Mouse (Mus musculus): ENCODE results near the gene Mpzl2. TPM values are rescaled to one million over a fixed set of nuclear protein-coding genes. Genes with fewer than 3 reads are reported as not detected.

Mpzl2 gene
- total and polyA plus RNA-seq, 3 experiments: 0.08 to 0.39 TPM; not detected in 1

DNA sequence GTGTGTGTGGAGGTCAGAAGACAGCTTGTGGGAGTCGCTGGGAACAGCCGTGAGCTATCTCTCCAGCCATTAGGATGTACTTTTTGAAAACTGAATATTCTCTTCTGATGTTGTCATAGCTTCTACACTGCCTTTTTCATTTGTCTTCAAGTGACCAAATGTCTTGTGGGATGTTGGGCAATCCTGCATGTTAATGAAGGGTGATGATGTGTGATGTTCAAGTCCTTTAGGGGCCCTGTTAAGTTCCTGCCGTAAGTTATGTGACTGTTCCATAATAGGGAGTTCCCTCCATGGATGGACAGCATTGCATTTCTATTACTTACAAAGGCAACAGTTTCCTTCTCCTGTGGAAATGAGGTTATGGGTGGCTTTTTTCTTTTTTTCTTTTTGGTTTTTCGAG lies 27.1 kb downstream of the Mpzl2 start:
- no peak for DNase-seq (ENCODE audit: low read depth, low spot score)
- Histone ChIP-seq H3K79me2 (ENCODE audit: control insufficient read depth, insufficient read depth, low read length, poor library complexity) (no peaks in the 10 kb centered on the region), H3K9ac (ENCODE audit: control insufficient read depth, low read depth, low read length, poor library complexity, severe bottlenecking) (no peak overlapping the region), H3K4me3 (ENCODE audit: control insufficient read depth in 1 of 2, insufficient read depth in 1 of 2, low read depth in 2 of 2, low read length in 2 of 2) (no peak overlapping the region), H3K36me3 (ENCODE audit: control insufficient read depth in 1 of 2, insufficient read depth in 2 of 2, low read length in 2 of 2) (no peaks in the 10 kb centered on the region), H3K4me1 (ENCODE audit: control insufficient read depth in 1 of 2, insufficient read depth in 2 of 2, low read length in 2 of 2) (no peaks in the 10 kb centered on the region), H3K9me3 (replicated peaks; ENCODE audit: insufficient read depth, low read length) (no peaks in the 10 kb centered on the region), H3K27ac (ENCODE audit: control insufficient read depth, low read depth, low read length) (no peak overlapping the region), H3K27me3 (ENCODE audit: control insufficient read depth in 1 of 2, insufficient read depth in 2 of 2, low read length in 2 of 2) (peaks cover 27 to 29% of the 10 kb centered on the region in 2 experiments)
- no peak for TF ChIP-seq SIN3A (IDR thresholded peaks at IDR 0.05; ENCODE audit: low read length)
- no peak for TF ChIP-seq GATA1 (IDR thresholded peaks at IDR 0.05; ENCODE audit: low read depth, low read length)
- TF ChIP-seq ZKSCAN1 (IDR thresholded peaks at IDR 0.05; ENCODE audit: low read depth, low read length): no peak
- no peak for TF ChIP-seq TAL1 (IDR thresholded peaks at IDR 0.05; ENCODE audit: low read length)
- TF ChIP-seq KAT2A (conservative IDR thresholded peaks at IDR 0.05; ENCODE audit: low read depth, low read length): no peak
- TF ChIP-seq MAX (IDR thresholded peaks at IDR 0.05; ENCODE audit: low read length): no peak
- TF ChIP-seq SMC3 (IDR thresholded peaks at IDR 0.05; ENCODE audit: low read depth, low read length): no peak

DNA sequence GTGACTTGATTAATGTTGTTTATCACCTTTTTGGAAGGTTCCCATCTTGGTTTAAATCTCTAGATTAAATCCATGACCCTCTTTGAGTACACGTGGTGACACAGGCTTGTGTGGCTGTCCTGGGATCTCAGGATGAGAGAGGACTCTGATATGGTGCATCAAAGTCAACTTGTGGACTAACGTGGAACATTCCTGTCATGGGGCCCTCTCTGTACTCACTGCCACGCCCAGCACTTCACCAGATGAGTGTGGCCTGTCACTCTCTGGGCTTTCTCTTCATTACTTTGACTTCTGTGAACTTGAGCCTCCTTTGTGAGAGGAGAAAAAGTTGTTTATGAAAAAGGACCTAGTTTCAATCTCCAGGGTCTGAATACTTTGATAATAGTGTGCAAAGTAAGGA lies 32.2 kb downstream of the Mpzl2 start:
- Histone ChIP-seq H3K9ac (ENCODE audit: control insufficient read depth, low read depth, low read length, poor library complexity, severe bottlenecking) (no peak overlapping the region), H3K27me3 (ENCODE audit: control insufficient read depth in 1 of 2, insufficient read depth in 2 of 2, low read length in 2 of 2) (peaks cover 22 to 32% of the 10 kb centered on the region in 2 experiments), H3K4me3 (ENCODE audit: control insufficient read depth in 1 of 2, insufficient read depth in 1 of 2, low read depth in 2 of 2, low read length in 2 of 2) (no peak overlapping the region), H3K36me3 (ENCODE audit: control insufficient read depth in 1 of 2, insufficient read depth in 2 of 2, low read length in 2 of 2) (no peaks in the 10 kb centered on the region), H3K9me3 (replicated peaks; ENCODE audit: insufficient read depth, low read length) (no peaks in the 10 kb centered on the region), H3K4me1 (ENCODE audit: control insufficient read depth in 1 of 2, insufficient read depth in 2 of 2, low read length in 2 of 2) (no peaks in the 10 kb centered on the region), H3K79me2 (ENCODE audit: control insufficient read depth, insufficient read depth, low read length, poor library complexity) (no peaks in the 10 kb centered on the region), H3K27ac (ENCODE audit: control insufficient read depth, low read depth, low read length) (no peak overlapping the region)
- TF ChIP-seq GATA1 (IDR thresholded peaks at IDR 0.05; ENCODE audit: low read depth, low read length): no peak
- TF ChIP-seq POLR2AphosphoS2 (IDR thresholded peaks at IDR 0.05; ENCODE audit: low read length): no peak
- no peak for TF ChIP-seq USF2 (IDR thresholded peaks at IDR 0.05; ENCODE audit: borderline replicate concordance in 1 of 2, insufficient read depth in 1 of 2, low read depth in 1 of 2, low read length in 2 of 2)
- TF ChIP-seq TBP (IDR thresholded peaks at IDR 0.05; ENCODE audit: low read depth, low read length): no peak
- no peak for TF ChIP-seq TAL1 (IDR thresholded peaks at IDR 0.05; ENCODE audit: low read length)
- TF ChIP-seq CHD2 (IDR thresholded peaks at IDR 0.05; ENCODE audit: low read length): no peak
- no peak for TF ChIP-seq ELF1 (IDR thresholded peaks at IDR 0.05; ENCODE audit: low read depth, low read length)
- no peak for TF ChIP-seq SMC3 (IDR thresholded peaks at IDR 0.05; ENCODE audit: low read depth, low read length)
- no peak for TF ChIP-seq ZNF384 (IDR thresholded peaks at IDR 0.05; ENCODE audit: low read depth, low read length)
- TF ChIP-seq ZMIZ1 (IDR thresholded peaks at IDR 0.05; ENCODE audit: low read depth, low read length): no peak
- no peak for TF ChIP-seq JUND (IDR thresholded peaks at IDR 0.05; ENCODE audit: low read depth, low read length)
- no peak for TF ChIP-seq MYC (IDR thresholded peaks at IDR 0.05; ENCODE audit: low read depth, low read length)
- DNase-seq (ENCODE audit: low read depth, low spot score): no peak

DNA sequence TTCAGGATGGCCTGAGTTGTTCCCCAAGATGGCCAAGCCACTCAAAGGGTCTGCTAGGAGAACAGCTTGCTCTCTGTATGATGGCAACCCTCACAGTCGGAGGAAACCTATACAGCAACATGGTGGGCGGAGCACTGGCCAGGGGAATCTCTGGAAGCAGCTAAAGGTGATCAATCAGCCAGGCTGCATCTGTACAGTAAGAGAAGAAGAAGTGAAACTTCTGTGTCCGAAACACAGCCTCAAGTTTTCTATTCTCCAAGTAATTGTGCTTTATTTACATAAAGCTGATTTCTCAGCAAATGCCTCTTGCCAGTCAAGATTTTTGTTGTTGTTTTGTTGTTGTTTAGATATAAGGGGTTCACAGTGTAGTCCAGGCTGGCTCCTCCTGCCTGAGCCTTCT lies 38.3 kb downstream of the Mpzl2 start:
- no peaks in the 10 kb centered on the region for H3K4me1 ChIP-seq (ENCODE audit: control insufficient read depth in 1 of 2, insufficient read depth in 2 of 2, low read length in 2 of 2)
- no peak for DNase-seq (ENCODE audit: low read depth, low spot score)

More for the DNA sequence above, 38.3 kb downstream of the Mpzl2 start:
- Histone ChIP-seq H3K79me2 (ENCODE audit: control insufficient read depth, insufficient read depth, low read length, poor library complexity) (no peaks in the 10 kb centered on the region), H3K9ac (ENCODE audit: control insufficient read depth, low read depth, low read length, poor library complexity, severe bottlenecking) (no peak overlapping the region), H3K27me3 (ENCODE audit: control insufficient read depth in 1 of 2, insufficient read depth in 2 of 2, low read length in 2 of 2) (peaks cover 34 to 72% of the 10 kb centered on the region in 2 experiments), H3K27ac (ENCODE audit: control insufficient read depth, low read depth, low read length) (no peak overlapping the region), H3K4me3 (ENCODE audit: control insufficient read depth in 1 of 2, insufficient read depth in 1 of 2, low read depth in 2 of 2, low read length in 2 of 2) (no peak overlapping the region), H3K9me3 (replicated peaks; ENCODE audit: insufficient read depth, low read length) (no peaks in the 10 kb centered on the region), H3K36me3 (ENCODE audit: control insufficient read depth in 1 of 2, insufficient read depth in 2 of 2, low read length in 2 of 2) (no peaks in the 10 kb centered on the region)
- TF ChIP-seq E2F4 (IDR thresholded peaks at IDR 0.05; ENCODE audit: borderline replicate concordance, low read depth, low read length): no peak
- TF ChIP-seq BHLHE40 (IDR thresholded peaks at IDR 0.05; ENCODE audit: borderline replicate concordance, low read depth, low read length): no peak
- no peak for TF ChIP-seq ELF1 (IDR thresholded peaks at IDR 0.05; ENCODE audit: low read depth, low read length)
